Mouse (Mus musculus): ENCODE measurements around the gene Tcf7l2. TPM values are rescaled to one million over a fixed set of nuclear protein-coding genes. Genes with fewer than 3 reads are reported as not detected.
A peak's percentile ranks its signal among the peaks of the same experiment; 100 is the strongest.

Tcf7l2 gene
- total RNA-seq, 1 experiment from 2014 or later: 33.3 TPM

- DNase-seq: no peak
These were observed 15.8 kb downstream of the Tcf7l2 start for GRCm38 (mm10) chr19:55757403-55757802.

- no peak for DNase-seq
These were observed 16.5 kb downstream of the Tcf7l2 start for GRCm38 (mm10) chr19:55758158-55758557.

- DNase-seq: no peak
These were observed 17.4 kb downstream of the Tcf7l2 start for GRCm38 (mm10) chr19:55759006-55759405.

GRCm38 (mm10) chr19:55761086-55761485, 19.5 kb downstream of the Tcf7l2 start:
- DNase-seq: no peak

- DNase-seq: no peak
These were observed 20.6 kb downstream of the Tcf7l2 start for GRCm38 (mm10) chr19:55762187-55762586.

GRCm38 (mm10) chr19:55765814-55766213, 24.2 kb downstream of the Tcf7l2 start:
- no peak for DNase-seq

- DNase-seq: no peak
These were observed 25.5 kb downstream of the Tcf7l2 start for GRCm38 (mm10) chr19:55767104-55767503.

- DNase-seq: no peak
These were observed 26.0 kb downstream of the Tcf7l2 start for GRCm38 (mm10) chr19:55767579-55767978.

GRCm38 (mm10) chr19:55768246-55768645, 26.6 kb downstream of the Tcf7l2 start:
- DNase-seq: no peak

- no peak for DNase-seq
These were observed 27.3 kb downstream of the Tcf7l2 start for GRCm38 (mm10) chr19:55768889-55769288.

GRCm38 (mm10) chr19:55774334-55774733, 32.7 kb downstream of the Tcf7l2 start:
- no peak for DNase-seq

- DNase-seq: no peak
These were observed 33.2 kb downstream of the Tcf7l2 start for GRCm38 (mm10) chr19:55774824-55775223.

- DNase-seq: peak; percentile 36
These were observed 38.3 kb downstream of the Tcf7l2 start for GRCm38 (mm10) chr19:55779871-55780270.

GRCm38 (mm10) chr19:55781087-55781486, 39.5 kb downstream of the Tcf7l2 start:
- DNase-seq: no peak

- no peak for DNase-seq
These were observed 40.1 kb downstream of the Tcf7l2 start for GRCm38 (mm10) chr19:55781681-55782080.

GRCm38 (mm10) chr19:55784796-55785418, 43.3 kb downstream of the Tcf7l2 start:
- DNase-seq: no peak

GRCm38 (mm10) chr19:55787420-55787819, 45.8 kb downstream of the Tcf7l2 start:
- DNase-seq: no peak

GRCm38 (mm10) chr19:55788285-55788904, 46.8 kb downstream of the Tcf7l2 start:
- no peak for DNase-seq

GRCm38 (mm10) chr19:55788905-55789295, 47.3 kb downstream of the Tcf7l2 start:
- no peak for DNase-seq

GRCm38 (mm10) chr19:55789838-55790237, 48.2 kb downstream of the Tcf7l2 start:
- no peak for DNase-seq

- no peak for DNase-seq
These were observed 49.7 kb downstream of the Tcf7l2 start for GRCm38 (mm10) chr19:55791293-55791692.

GRCm38 (mm10) chr19:55791886-55792285, 50.3 kb downstream of the Tcf7l2 start:
- DNase-seq: no peak

GRCm38 (mm10) chr19:55792571-55792970, 51.0 kb downstream of the Tcf7l2 start:
- DNase-seq: no peak

- DNase-seq: no peak
These were observed 51.4 kb downstream of the Tcf7l2 start for GRCm38 (mm10) chr19:55793029-55793428.

Measured in adrenal gland, postnatal 25 days (tissue).